Comparison of ENCODE assay signal across 12 mouse cellular contexts in genomic region chr16:17834543-17834942, GRCm38 (mm10). TPM values are rescaled to one million over a fixed set of nuclear protein-coding genes. Genes with fewer than 3 reads are reported as not detected.
DNase-seq lines count a peak whose midpoint lies in the region; ATAC-seq lines count a peak whose summit lies in the region.
"Had no signal": no experiment of that assay in that cellular context is flagged by ENCODE, and none has a peak within 500 bp of the region (broad histone marks: within the 10 kb centered on the region; RNA-seq: fewer than 3 reads in every experiment).

No protein-coding gene starts in this region.

- H3K9ac ChIP-seq in kidney, embryonic 16.5 days (replicated peaks; ENCODE audit: low read length): no peak overlapping the region
- H3K9ac ChIP-seq in embryonic facial prominence, embryonic 13.5 days: peak overlapping the region; percentile 78
- H3K9ac ChIP-seq in intestine, embryonic 14.5 days (ENCODE audit: low read length): no peak overlapping the region
- H3K9ac ChIP-seq in midbrain, embryonic 16.5 days (ENCODE audit: low read depth, low read length): peak overlapping the region; percentile 85

- H3K36me3 ChIP-seq in kidney, embryonic 16.5 days (ENCODE audit: insufficient read depth, low read length): no peaks in the 10 kb centered on the region
- H3K36me3 ChIP-seq in embryonic facial prominence, embryonic 13.5 days: 0 out of 2 replicates have a peak, but pooled peaks cover 5% of the 10 kb centered on the region
- H3K36me3 ChIP-seq in intestine, embryonic 14.5 days (ENCODE audit: control insufficient read depth, insufficient read depth, low read length): no peaks in the 10 kb centered on the region
- no peaks in the 10 kb centered on the region for H3K36me3 ChIP-seq in midbrain, embryonic 16.5 days (ENCODE audit: control insufficient read depth, insufficient read depth, low read length)

- peak overlapping the region; percentile 58; the same call in 1 of the 2 replicates for H3K4me3 ChIP-seq in kidney, embryonic 16.5 days (ENCODE audit: low read length)
- peak overlapping the region; percentile 65 for H3K4me3 ChIP-seq in embryonic facial prominence, embryonic 13.5 days
- H3K4me3 ChIP-seq in intestine, embryonic 14.5 days (ENCODE audit: low read depth, low read length): peak overlapping the region; percentile 58; the same call in 1 of the 2 replicates
- H3K4me3 ChIP-seq in midbrain, embryonic 16.5 days (ENCODE audit: low read depth, low read length): peak overlapping the region; percentile 64

- no peaks in the 10 kb centered on the region for H3K9me3 ChIP-seq in kidney, embryonic 16.5 days (ENCODE audit: low read length)
- no peaks in the 10 kb centered on the region for H3K9me3 ChIP-seq in embryonic facial prominence, embryonic 13.5 days
- H3K9me3 ChIP-seq in intestine, embryonic 14.5 days (ENCODE audit: control insufficient read depth, low read length): no peaks in the 10 kb centered on the region
- no peaks in the 10 kb centered on the region for H3K9me3 ChIP-seq in midbrain, embryonic 16.5 days (replicated peaks; ENCODE audit: control insufficient read depth, low read length, poor library complexity, severe bottlenecking)

- peaks cover 72% of the 10 kb centered on the region for H3K27me3 ChIP-seq in kidney, embryonic 16.5 days (ENCODE audit: insufficient read depth, low read length)
- peaks cover 85% of the 10 kb centered on the region for H3K27me3 ChIP-seq in embryonic facial prominence, embryonic 13.5 days
- peaks cover 71% of the 10 kb centered on the region for H3K27me3 ChIP-seq in intestine, embryonic 14.5 days (replicated peaks; ENCODE audit: control insufficient read depth, insufficient read depth, low read length)
- H3K27me3 ChIP-seq in midbrain, embryonic 16.5 days (ENCODE audit: control insufficient read depth, insufficient read depth, low read depth, low read length): peaks cover 24% of the 10 kb centered on the region
- H3K27me3 ChIP-seq: CH12.LX had no signal

- H3K27ac ChIP-seq in kidney, embryonic 16.5 days (ENCODE audit: low read length): no peak overlapping the region
- H3K27ac ChIP-seq in embryonic facial prominence, embryonic 13.5 days: no peak overlapping the region
- H3K27ac ChIP-seq in intestine, embryonic 14.5 days (ENCODE audit: low read depth): no peak overlapping the region
- H3K27ac ChIP-seq in midbrain, embryonic 16.5 days (ENCODE audit: low read length): peak overlapping the region; percentile 95

- peaks cover 4% of the 10 kb centered on the region for H3K4me1 ChIP-seq in kidney, embryonic 16.5 days (ENCODE audit: insufficient read depth, low read length)
- peaks cover 23% of the 10 kb centered on the region; the same call in 1 of the 2 replicates for H3K4me1 ChIP-seq in embryonic facial prominence, embryonic 13.5 days
- no peaks in the 10 kb centered on the region for H3K4me1 ChIP-seq in intestine, embryonic 14.5 days (replicated peaks; ENCODE audit: control insufficient read depth, insufficient read depth, low read length)
- H3K4me1 ChIP-seq in midbrain, embryonic 16.5 days (ENCODE audit: control insufficient read depth, insufficient read depth, low read length): peaks cover 18% of the 10 kb centered on the region

- peak overlapping the region; percentile 100; the same call in 1 of the 2 replicates for H3K4me2 ChIP-seq in kidney, embryonic 16.5 days (replicated peaks; ENCODE audit: low read depth, low read length)
- H3K4me2 ChIP-seq in embryonic facial prominence, embryonic 13.5 days: peak overlapping the region; percentile 98
- H3K4me2 ChIP-seq in intestine, embryonic 14.5 days (ENCODE audit: low read length): peak overlapping the region; percentile 95; the same call in 1 of the 2 replicates
- peak overlapping the region; percentile 84 for H3K4me2 ChIP-seq in midbrain, embryonic 16.5 days (ENCODE audit: low read length)

- no peak for DNase-seq in kidney, postnatal 25 days
- DNase-seq in intestine, embryonic 14.5 days (ENCODE audit: low spot score): no peak
- no peak for DNase-seq in adrenal gland, postnatal 10 days
- DNase-seq in spleen, postnatal 4 days (ENCODE audit: low spot score in 2 of 2): no peak

- no peak for ATAC-seq in kidney, embryonic 16.5 days (ENCODE audit: low FRiP score, low TSS enrichment)
- no peak for ATAC-seq in embryonic facial prominence, embryonic 13.5 days (ENCODE audit: insufficient number of reproducible peaks, insufficient read depth, low FRiP score, low TSS enrichment, low read depth)
- ATAC-seq in intestine, embryonic 14.5 days (replicated peaks; ENCODE audit: low FRiP score, low TSS enrichment, low read depth): no peak
- ATAC-seq in midbrain, embryonic 16.5 days: peak; percentile 4
- ATAC-seq in erythroblast, adult 5-6 weeks (replicated peaks; ENCODE audit: low FRiP score, poor library complexity, severe bottlenecking): no peak

- 56% methylated on average over 7 of the region's 7 CpGs for WGBS in kidney, embryonic 16.5 days
- WGBS in embryonic facial prominence, embryonic 13.5 days: 46% methylated on average over 7 of the region's 7 CpGs
- WGBS in intestine, embryonic 14.5 days: 61% methylated on average over 7 of the region's 7 CpGs
- WGBS in midbrain, embryonic 16.5 days: 42% methylated on average over 7 of the region's 7 CpGs

RNA-seq across cellular contexts. Expression of gene B830017H08Rik, which starts 1.6 kb away (rescaled TPM):
- polyA plus RNA-seq in kidney, embryonic 16.5 days (2015; fragmentation: Nextera tagmentation; extraction: Ambion mirVana): 0.09 TPM in 1 of 2 replicates, not detected in the other
- 0.36 and 0.45 TPM in 2 replicates for polyA plus RNA-seq in embryonic facial prominence, embryonic 13.5 days (2015; fragmentation: Nextera tagmentation; extraction: Ambion mirVana)
- polyA plus RNA-seq in intestine, embryonic 14.5 days (2014; fragmentation: Nextera tagmentation; extraction: Ambion mirVana): 0.13 TPM in 1 of 2 replicates, not detected in the other
- 3.8 and 4.2 TPM in 2 replicates for polyA plus RNA-seq in midbrain, embryonic 16.5 days (2015; fragmentation: Nextera tagmentation; extraction: Ambion mirVana)
- total RNA-seq in adrenal gland, postnatal 10 days (2021): not detected
- not detected in 2 replicates for total RNA-seq in erythroblast, adult 5-6 weeks (2015; ENCODE audit: low replicate concordance)
- total RNA-seq in erythroblast, adult 5-6 weeks (2017; ENCODE audit: low replicate concordance): not detected in 2 replicates
- total RNA-seq: adrenal gland, postnatal 36 days; heart, postnatal 14 days had no signal
- polyA plus RNA-seq: liver, embryonic 16.5 days had no signal

RNA-seq across cellular contexts. Expression of gene Car15, which starts 3.6 kb away (rescaled TPM):
- 35.7 and 48.6 TPM in 2 replicates for polyA plus RNA-seq in kidney, embryonic 16.5 days (2015; fragmentation: Nextera tagmentation; extraction: Ambion mirVana)
- 2.2 and 3.0 TPM in 2 replicates for polyA plus RNA-seq in embryonic facial prominence, embryonic 13.5 days (2015; fragmentation: Nextera tagmentation; extraction: Ambion mirVana)
- 2.4 and 2.7 TPM in 2 replicates for polyA plus RNA-seq in intestine, embryonic 14.5 days (2014; fragmentation: Nextera tagmentation; extraction: Ambion mirVana)
- 3.3 and 4.4 TPM in 2 replicates for polyA plus RNA-seq in midbrain, embryonic 16.5 days (2015; fragmentation: Nextera tagmentation; extraction: Ambion mirVana)
- 1 to 10 TPM; 1.3 to 1.9 TPM for total RNA-seq in adrenal gland, postnatal 10 days (2021)
- 2.5 TPM in 1 of 2 replicates, not detected in the other for total RNA-seq in erythroblast, adult 5-6 weeks (2015; ENCODE audit: low replicate concordance)
- 1.3 TPM in 1 of 2 replicates, not detected in the other for total RNA-seq in erythroblast, adult 5-6 weeks (2017; ENCODE audit: low replicate concordance)

RNA-seq across cellular contexts. Expression of gene Scarf2, which starts 37.5 kb away (rescaled TPM):
- polyA plus RNA-seq in kidney, embryonic 16.5 days (2015; fragmentation: Nextera tagmentation; extraction: Ambion mirVana): 8.1 and 8.9 TPM in 2 replicates
- polyA plus RNA-seq in embryonic facial prominence, embryonic 13.5 days (2015; fragmentation: Nextera tagmentation; extraction: Ambion mirVana): 30.9 and 39.0 TPM in 2 replicates
- polyA plus RNA-seq in intestine, embryonic 14.5 days (2014; fragmentation: Nextera tagmentation; extraction: Ambion mirVana): 16.2 and 18.2 TPM in 2 replicates
- 0.88 and 1.2 TPM in 2 replicates for polyA plus RNA-seq in midbrain, embryonic 16.5 days (2015; fragmentation: Nextera tagmentation; extraction: Ambion mirVana)
- total RNA-seq in adrenal gland, postnatal 10 days (2021): 10 to 100 TPM; 15.0 to 16.7 TPM
- not detected in 2 replicates for total RNA-seq in erythroblast, adult 5-6 weeks (2015; ENCODE audit: low replicate concordance)
- total RNA-seq in erythroblast, adult 5-6 weeks (2017; ENCODE audit: low replicate concordance): not detected in 2 replicates
- total RNA-seq: CH12.LX had no signal

RNA-seq across cellular contexts. Expression of gene Gm20518, which starts 56.9 kb away (rescaled TPM):
- 2.6 TPM in 2 replicates for polyA plus RNA-seq in kidney, embryonic 16.5 days (2015; fragmentation: Nextera tagmentation; extraction: Ambion mirVana)
- polyA plus RNA-seq in embryonic facial prominence, embryonic 13.5 days (2015; fragmentation: Nextera tagmentation; extraction: Ambion mirVana): 0.14 and 0.39 TPM in 2 replicates
- 0.20 and 0.37 TPM in 2 replicates for polyA plus RNA-seq in intestine, embryonic 14.5 days (2014; fragmentation: Nextera tagmentation; extraction: Ambion mirVana)
- polyA plus RNA-seq in midbrain, embryonic 16.5 days (2015; fragmentation: Nextera tagmentation; extraction: Ambion mirVana): 0.48 and 0.49 TPM in 2 replicates
- total RNA-seq in adrenal gland, postnatal 10 days (2021): under 1 TPM; 0.18 to 0.30 TPM
- 1.0 TPM in 1 of 2 replicates, not detected in the other for total RNA-seq in erythroblast, adult 5-6 weeks (2015; ENCODE audit: low replicate concordance)
- total RNA-seq in erythroblast, adult 5-6 weeks (2017; ENCODE audit: low replicate concordance): 0.68 TPM in 1 of 2 replicates, not detected in the other

RNA-seq across cellular contexts. Expression of gene Tssk1, which starts 59.5 kb away (rescaled TPM):
- 0.09 TPM in 1 of 2 replicates, not detected in the other for polyA plus RNA-seq in kidney, embryonic 16.5 days (2015; fragmentation: Nextera tagmentation; extraction: Ambion mirVana)
- polyA plus RNA-seq in embryonic facial prominence, embryonic 13.5 days (2015; fragmentation: Nextera tagmentation; extraction: Ambion mirVana): 0.14 TPM in 1 of 2 replicates, not detected in the other
- polyA plus RNA-seq in intestine, embryonic 14.5 days (2014; fragmentation: Nextera tagmentation; extraction: Ambion mirVana): not detected in 2 replicates
- 0.09 TPM in 1 of 2 replicates, not detected in the other for polyA plus RNA-seq in midbrain, embryonic 16.5 days (2015; fragmentation: Nextera tagmentation; extraction: Ambion mirVana)
- under 1 TPM in 1 of 2 experiments, not detected in 1; 0.06 TPM for total RNA-seq in adrenal gland, postnatal 10 days (2021)
- not detected in 2 replicates for total RNA-seq in erythroblast, adult 5-6 weeks (2015; ENCODE audit: low replicate concordance)
- not detected in 2 replicates for total RNA-seq in erythroblast, adult 5-6 weeks (2017; ENCODE audit: low replicate concordance)
- total RNA-seq: CH12.LX had no signal
- polyA plus RNA-seq: liver, embryonic 16.5 days had no signal

Comparison
In these comparisons a context has a peak if more than half of its experiments do, and no peak if none do; other contexts are left out.
1. H3K9ac ChIP-seq: peak in embryonic facial prominence, embryonic 13.5 days (single experiment) and midbrain, embryonic 16.5 days (single experiment); none in kidney, embryonic 16.5 days (single experiment) and intestine, embryonic 14.5 days (single experiment).
2. Peak in every context shown above with its lines, with median percentiles within 50 percentile points of each other: H3K4me2 ChIP-seq and H3K4me3 ChIP-seq.